Mouse (Mus musculus) heart, adult 2 months (tissue): Measurements from ENCODE around the gene Larp1. TPM values are rescaled to one million over a fixed set of nuclear protein-coding genes. Genes with fewer than 3 reads are reported as not detected.
"Not testable (repeated sequence)": the region's sequence is repeated elsewhere in the genome, so short reads cannot be mapped to it uniquely, and the experiment has no call there.

ENCODE experiments used
- DNase-seq, 2 experiments: peaks; one replicate each; pipeline ENCODE4 v3.0.0; 2021
- H3K27ac ChIP-seq: fragments of 200-600 bp; 2 replicates; pipeline ENCODE4 v1.8.1; 2022
- H3K27me3 ChIP-seq: fragments of 200-500 bp; 2 replicates; pipeline ENCODE4 v1.6.1; 2012; ENCODE audit warnings: mild to moderate bottlenecking, low read length, inconsistent platforms, mixed read lengths; ENCODE audit not compliant: control insufficient read depth, insufficient read depth
- H3K36me3 ChIP-seq: fragments of 200-500 bp; 2 replicates; pipeline ENCODE4 v1.6.1; 2012; ENCODE audit warnings: low read length, inconsistent platforms; ENCODE audit not compliant: control insufficient read depth, insufficient read depth
- H3K4me1 ChIP-seq: fragments of 200-500 bp; 2 replicates; pipeline ENCODE4 v1.6.1; 2011; ENCODE audit warnings: low read length; ENCODE audit not compliant: control insufficient read depth, insufficient read depth
- H3K4me3 ChIP-seq: fragments of 200-600 bp; 2 replicates; pipeline ENCODE4 v1.8.1; 2022
- H3K79me2 ChIP-seq: fragments of 200-500 bp; replicated peaks from 2 replicates; pipeline ENCODE4 v1.6.1; 2012; ENCODE audit warnings: mild to moderate bottlenecking, inconsistent platforms, low read length, moderate library complexity, mixed read lengths; ENCODE audit not compliant: control insufficient read depth, insufficient read depth
- H3K9ac ChIP-seq: fragments of 200-500 bp; 2 replicates; pipeline ENCODE4 v1.6.1; 2012; ENCODE audit warnings: low read depth, mild to moderate bottlenecking, control low read depth, inconsistent platforms, low read length, mixed read lengths
- CTCF ChIP-seq: fragments of 200-600 bp; IDR thresholded peaks from 2 replicates; pipeline ENCODE4 v1.8.1; 2022; ENCODE audit warnings: antibody characterized with exemption, mild to moderate bottlenecking, moderate library complexity
- EP300 ChIP-seq: fragments of 200-500 bp; IDR thresholded peaks from 2 replicates; pipeline ENCODE4 v1.6.1; 2011; ENCODE audit warnings: low read depth, low read length, control low read depth; ENCODE audit not compliant: insufficient read depth
- POLR2A ChIP-seq: fragments of 200-500 bp; IDR thresholded peaks from 2 replicates; pipeline ENCODE4 v1.6.1; 2011; ENCODE audit warnings: mild to moderate bottlenecking, low read depth, low read length, control low read depth; ENCODE audit not compliant: insufficient read depth
- WGBS: fragments of 180-500 bp; shearing (Covaris S2); methylation state at CpG from one replicate; pipeline ENCODE4 v1.1.7; 2018; 5-methylcytosine and 5-hydroxymethylcytosine counted together
- intact Hi-C: fragments of 180-260 bp; cut with DNase I; formaldehyde crosslinking; loops from one replicate; pipeline ENCODE4 v1.15.1; 2025
- polyA plus RNA-seq: library from polyadenylated mRNA; depleted of rRNA; stranded (reverse); fragments of >200 nt; gene quantifications from 2 replicates; pipeline ENCODE4 v1.2.3, GENCODE M21; 2012
- total RNA-seq, 2 experiments: library from RNA; stranded (reverse); gene quantifications; 2 replicates each; pipeline ENCODE4 v1.2.3; 2021

Gene Larp1
- total and polyA plus RNA-seq, 3 experiments: 26.5 to 63.4 (median 57.4) TPM

GRCm38 (mm10) chr11:58098366-58098720 is 89.5 kb downstream of the Larp1 start:
- not testable (repeated sequence) for H3K9ac ChIP-seq, H3K27ac ChIP-seq, DNase-seq, H3K79me2 ChIP-seq, H3K36me3 ChIP-seq, H3K4me1 ChIP-seq, H3K27me3 ChIP-seq
- peak; percentile 60 for TF ChIP-seq CTCF
- 74% methylated on average over 5 of the region's 5 CpGs for WGBS
- H3K4me3 ChIP-seq: peak overlapping the region; percentile 60; the same call in 1 of the 2 replicates
- intact Hi-C loops: loop anchor here (5.0 kb wide), 1 partner anchor 146 kb away; no protein-coding TSS in a partner anchor

- H3K27ac ChIP-seq: no peak overlapping the region
- H3K27me3 ChIP-seq: no peaks in the 10 kb centered on the region
- DNase-seq: no peak
- no peak for TF ChIP-seq POLR2A
- TF ChIP-seq CTCF: no peak
- TF ChIP-seq EP300: no peak
- no peak overlapping the region for H3K9ac ChIP-seq
- 88% methylated on average over 2 of the region's 2 CpGs for WGBS
- intact Hi-C loops: loop anchor here (5.0 to 10.0 kb wide), 3 partner anchors 138 to 298 kb away; partner anchors contain the start of genes Sap30l and Zfp692
- no peaks in the 10 kb centered on the region for H3K79me2 ChIP-seq
- no peaks in the 10 kb centered on the region for H3K36me3 ChIP-seq
- no peak overlapping the region for H3K4me3 ChIP-seq
- H3K4me1 ChIP-seq: peaks cover 6% of the 10 kb centered on the region
These were observed 91.1 kb downstream of the Larp1 start for GRCm38 (mm10) chr11:58100006-58100405.

- no peaks in the 10 kb centered on the region for H3K79me2 ChIP-seq
- no peaks in the 10 kb centered on the region for H3K27me3 ChIP-seq
- no peak for DNase-seq
- 90% methylated on average over 4 of the region's 4 CpGs for WGBS
- no peak overlapping the region for H3K4me3 ChIP-seq
- no peaks in the 10 kb centered on the region for H3K36me3 ChIP-seq
- H3K4me1 ChIP-seq: peaks cover 9% of the 10 kb centered on the region
- intact Hi-C loops: loop anchor here (5.0 to 10.0 kb wide), 3 partner anchors 139 to 299 kb away; partner anchors contain the start of genes Sap30l and Zfp692
- H3K27ac ChIP-seq: no peak overlapping the region
- no peak overlapping the region for H3K9ac ChIP-seq
- TF ChIP-seq CTCF (no peak), EP300 (no peak), POLR2A (no peak)
These were observed 92.4 kb downstream of the Larp1 start for GRCm38 (mm10) chr11:58101194-58101720.

- no peak for TF ChIP-seq POLR2A
- no peak for TF ChIP-seq CTCF
- TF ChIP-seq EP300: no peak
- Histone ChIP-seq H3K9ac (no peak overlapping the region), H3K4me3 (no peak overlapping the region), H3K79me2 (no peaks in the 10 kb centered on the region), H3K27ac (peak overlapping the region; percentile 31; the same call in 1 of the 2 replicates), H3K27me3 (no peaks in the 10 kb centered on the region), H3K36me3 (no peaks in the 10 kb centered on the region), H3K4me1 (peaks cover 9% of the 10 kb centered on the region)
- intact Hi-C loops: loop anchor here (2.0 to 10.0 kb wide), 4 partner anchors 95 to 300 kb away; partner anchors contain the start of genes Sap30l and Zfp692
- no peak for DNase-seq
- WGBS: 67% methylated on average over 3 of the region's 3 CpGs
These were observed 93.3 kb downstream of the Larp1 start for GRCm38 (mm10) chr11:58102146-58102545.

GRCm38 (mm10) chr11:58102581-58103343 is 93.9 kb downstream of the Larp1 start:
- H3K27me3 ChIP-seq: no peaks in the 10 kb centered on the region
- H3K9ac ChIP-seq: no peak overlapping the region
- H3K27ac ChIP-seq: peak overlapping the region; percentile 89; the same call in 1 of the 2 replicates
- no peak for DNase-seq
- H3K79me2 ChIP-seq: no peaks in the 10 kb centered on the region
- peaks cover 8% of the 10 kb centered on the region for H3K4me1 ChIP-seq
- intact Hi-C loops: loop anchor here (2.0 to 10.0 kb wide), 4 partner anchors 96 to 300 kb away; partner anchors contain the start of genes Sap30l and Zfp692
- TF ChIP-seq EP300 (0 out of 2 replicates have a peak, but pooled peaks have one; percentile 18), CTCF (no peak), POLR2A (no peak)
- no peaks in the 10 kb centered on the region for H3K36me3 ChIP-seq
- no peak overlapping the region for H3K4me3 ChIP-seq
- WGBS: 75% methylated on average over 9 of the region's 9 CpGs

GRCm38 (mm10) chr11:58103344-58103653 is 94.4 kb downstream of the Larp1 start:
- 64% methylated on average over 13 of the region's 13 CpGs for WGBS

More at GRCm38 (mm10) chr11:58103344-58103653, 94.4 kb downstream of the Larp1 start:
- H3K79me2 ChIP-seq: peaks cover 1% of the 10 kb centered on the region; the same call in 1 of the 2 replicates
- no peaks in the 10 kb centered on the region for H3K27me3 ChIP-seq
- peaks cover 8% of the 10 kb centered on the region for H3K4me1 ChIP-seq
- H3K4me3 ChIP-seq: peak overlapping the region; percentile 80
- H3K9ac ChIP-seq: peak overlapping the region; percentile 55
- DNase-seq: no peak
- peak overlapping the region; percentile 89 for H3K27ac ChIP-seq
- intact Hi-C loops: loop anchor here (2.0 to 10.0 kb wide), 4 partner anchors 96 to 301 kb away; partner anchors contain the start of genes Sap30l and Zfp692
- TF ChIP-seq EP300 (no peak), CTCF (no peak), POLR2A (no peak)
- no peaks in the 10 kb centered on the region for H3K36me3 ChIP-seq
